Mouse (Mus musculus) right cerebral cortex, postnatal 25 days (tissue): ENCODE data around the gene Isca1.
A peak's percentile ranks its signal among the peaks of the same experiment; 100 is the strongest.
"Not testable (repeated sequence)": the region's sequence is repeated elsewhere in the genome, so short reads cannot be mapped to it uniquely, and the experiment has no call there.

Experiments used
- DNase-seq: peaks from one replicate; pipeline ENCODE4 v3.0.0; 2022

Gene Isca1

GRCm38 (mm10) chr13:59746164-59746563, 23.4 kb downstream of the Isca1 start:
- DNase-seq: no peak

GRCm38 (mm10) chr13:59745462-59745861, 24.1 kb downstream of the Isca1 start:
- no peak for DNase-seq

DNA sequence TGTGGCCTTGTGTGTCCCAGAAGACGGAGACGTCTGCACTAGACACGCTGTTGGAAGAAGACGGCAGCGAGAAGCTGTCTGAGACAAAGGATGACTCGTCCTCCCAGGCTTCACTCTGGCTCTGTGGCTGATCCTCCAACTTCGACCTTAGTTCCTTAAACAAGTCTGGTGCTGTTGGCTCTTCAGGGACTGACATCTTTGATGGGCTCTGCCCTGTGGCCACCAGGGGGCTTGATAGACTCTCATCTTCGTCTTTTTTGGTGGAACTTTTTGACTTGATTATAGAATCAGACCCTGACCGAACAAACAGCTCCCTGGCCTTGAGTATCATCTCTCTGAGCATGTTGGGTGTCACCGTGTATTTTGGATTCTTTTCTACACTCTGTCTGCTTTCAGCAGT, 27.9 kb downstream of the Isca1 start:
- no peak for DNase-seq

- DNase-seq: no peak
Measured at GRCm38 (mm10) chr13:59741096-59741495, 28.5 kb downstream of the Isca1 start.

- no peak for DNase-seq
Measured at GRCm38 (mm10) chr13:59739397-59739796, 30.2 kb downstream of the Isca1 start.

GRCm38 (mm10) chr13:59738455-59738854, 31.2 kb downstream of the Isca1 start:
- no peak for DNase-seq

DNA sequence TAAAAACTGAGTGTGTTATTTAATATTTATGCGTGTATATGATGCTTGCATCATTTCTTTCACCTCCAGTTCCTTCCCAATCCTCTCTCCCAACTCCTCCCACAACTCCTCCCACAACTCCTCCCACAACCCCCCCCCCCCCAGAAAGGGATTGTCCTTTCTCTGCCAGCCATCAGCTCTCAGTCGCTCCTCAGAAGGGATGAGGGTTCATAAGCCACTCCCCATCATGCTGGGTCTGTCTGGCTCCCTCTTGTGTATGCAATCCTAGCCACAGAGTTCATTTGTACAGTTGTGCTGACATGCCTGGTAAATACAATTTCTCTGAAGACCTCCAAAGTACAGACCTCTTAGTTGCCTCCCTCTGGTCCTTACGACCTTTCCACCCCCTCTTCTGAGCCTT, 34.4 kb downstream of the Isca1 start:
- no peak for DNase-seq

GRCm38 (mm10) chr13:59734347-59734746, 35.3 kb downstream of the Isca1 start:
- DNase-seq: not testable (repeated sequence)

DNA sequence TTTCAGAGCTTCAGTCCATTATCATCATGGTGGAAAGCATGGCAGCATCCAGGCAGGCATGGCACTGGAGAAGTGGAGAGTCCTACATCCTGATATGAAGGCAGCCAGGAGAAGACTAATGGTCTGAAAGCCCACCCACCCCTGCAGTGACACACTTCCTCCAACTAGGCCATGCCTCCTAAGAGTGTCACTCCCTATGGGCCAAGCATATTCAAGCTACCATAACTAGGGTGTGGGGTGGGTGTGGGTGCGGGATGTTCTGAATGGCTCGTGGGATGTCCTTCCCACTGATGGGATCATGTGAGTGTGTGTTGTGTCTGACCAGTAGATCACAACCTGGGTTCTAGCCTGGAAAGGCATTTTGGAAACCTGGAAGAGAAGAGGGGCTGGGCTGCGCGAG, 35.7 kb downstream of the Isca1 start:
- no peak for DNase-seq

- DNase-seq: no peak
Measured at GRCm38 (mm10) chr13:59731652-59732051, 38.0 kb downstream of the Isca1 start, which contains the start of gene Spata31d1d. TSS of gene Spata31d1d (minus strand) at chr13:59731752.

DNA sequence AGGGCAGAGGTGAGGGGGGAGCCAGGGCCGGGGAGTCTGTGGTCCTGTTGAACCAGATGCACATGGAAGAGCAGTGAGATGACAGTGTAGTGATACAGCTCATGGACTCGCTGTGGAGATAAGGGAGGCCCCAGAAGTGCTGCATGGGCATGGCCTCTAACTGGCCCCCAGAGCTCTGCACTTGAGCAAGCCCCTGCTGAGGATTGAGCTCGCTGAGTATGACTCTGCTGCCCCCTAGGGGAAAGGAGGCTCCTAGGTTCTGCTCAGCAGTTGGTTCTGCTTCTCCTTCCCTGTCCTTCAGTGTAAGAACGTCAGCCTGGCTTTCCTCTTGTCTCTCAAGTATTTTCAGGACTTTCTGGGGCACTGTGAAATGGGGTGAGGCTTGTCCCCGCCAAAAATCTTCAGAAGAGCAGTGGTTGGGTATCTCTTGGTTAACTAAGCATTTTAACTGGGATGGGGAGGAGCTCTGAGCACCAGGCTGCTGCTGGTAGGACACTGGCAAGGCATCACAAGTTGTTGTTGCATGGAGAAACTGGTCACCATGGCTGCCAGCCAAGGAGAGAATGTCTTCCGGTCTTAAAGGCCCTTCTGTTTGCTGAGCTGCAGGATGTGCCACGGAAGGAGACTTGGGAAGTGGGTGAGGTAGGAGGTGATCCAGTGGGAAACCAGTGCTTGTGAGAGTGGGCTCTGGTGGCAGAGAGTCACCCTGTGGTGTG, 41.1 kb downstream of the Isca1 start:
- DNase-seq: peak; percentile 83

DNA sequence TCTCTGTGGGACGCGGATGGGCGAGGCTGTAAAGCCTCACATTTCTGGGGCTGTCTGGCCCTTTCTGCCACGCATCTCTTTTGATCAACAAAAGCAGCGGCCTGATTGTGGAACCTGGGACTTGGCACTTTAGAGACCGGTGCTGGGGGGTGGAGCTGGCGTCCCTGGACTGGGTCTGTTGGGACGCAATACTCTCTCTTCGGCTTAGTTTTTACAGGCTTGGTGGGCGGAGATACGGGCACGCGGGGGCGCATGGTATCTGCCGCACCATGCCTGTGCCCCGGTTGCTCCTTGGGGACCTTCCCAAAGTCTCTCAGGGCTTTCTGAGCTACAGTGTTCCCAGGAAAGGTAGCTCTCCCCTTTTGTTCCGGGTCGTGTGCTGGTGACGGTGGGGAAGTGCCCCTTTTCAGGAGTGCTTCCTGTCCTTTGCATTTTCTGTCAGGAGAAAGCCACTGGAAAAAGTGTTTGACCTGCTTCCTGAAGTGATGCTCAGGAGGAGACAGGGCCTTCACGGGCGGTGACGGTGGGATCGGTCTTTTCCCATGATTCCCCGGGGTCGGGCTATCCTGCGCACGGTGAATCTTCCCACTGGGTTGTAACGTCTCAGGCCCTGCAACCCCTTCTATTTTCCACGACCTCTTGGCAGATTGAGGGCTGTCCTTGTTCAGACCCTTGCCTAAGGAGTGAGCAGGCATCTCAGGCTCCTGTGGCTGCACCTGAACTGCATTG, 43.3 kb downstream of the Isca1 start:
- no peak for DNase-seq

- not testable (repeated sequence) for DNase-seq
Measured at GRCm38 (mm10) chr13:59722089-59722488, 47.5 kb downstream of the Isca1 start.

DNA sequence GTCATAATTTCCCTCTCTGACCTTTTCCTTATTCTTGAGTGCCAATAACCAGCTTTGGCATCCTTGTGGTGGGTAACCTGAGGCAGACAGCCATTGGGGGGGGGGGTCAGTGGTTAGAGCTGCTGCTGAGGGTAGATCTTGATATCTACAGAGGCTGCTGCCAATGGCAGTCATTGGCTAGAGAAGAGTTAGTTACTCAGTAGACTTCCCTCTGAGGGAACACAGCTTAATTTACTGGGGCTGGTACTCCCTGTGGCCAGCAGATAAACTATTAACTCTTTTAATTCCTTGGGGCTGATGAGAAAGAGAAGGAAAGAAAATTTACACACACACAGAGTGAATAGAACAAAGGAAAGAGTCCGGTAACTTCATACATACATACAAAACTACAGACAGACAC, 50.1 kb downstream of the Isca1 start:
- DNase-seq: no peak

- not testable (repeated sequence) for DNase-seq
Measured at GRCm38 (mm10) chr13:59718857-59719440, 50.7 kb downstream of the Isca1 start.

GRCm38 (mm10) chr13:59713710-59714109, 55.9 kb downstream of the Isca1 start:
- DNase-seq: no peak

GRCm38 (mm10) chr13:59711984-59712383, 57.6 kb downstream of the Isca1 start, which contains the start of gene Spata31d1b:
TSS of gene Spata31d1b (plus strand) at chr13:59712284.
- DNase-seq: not testable (repeated sequence)

DNA sequence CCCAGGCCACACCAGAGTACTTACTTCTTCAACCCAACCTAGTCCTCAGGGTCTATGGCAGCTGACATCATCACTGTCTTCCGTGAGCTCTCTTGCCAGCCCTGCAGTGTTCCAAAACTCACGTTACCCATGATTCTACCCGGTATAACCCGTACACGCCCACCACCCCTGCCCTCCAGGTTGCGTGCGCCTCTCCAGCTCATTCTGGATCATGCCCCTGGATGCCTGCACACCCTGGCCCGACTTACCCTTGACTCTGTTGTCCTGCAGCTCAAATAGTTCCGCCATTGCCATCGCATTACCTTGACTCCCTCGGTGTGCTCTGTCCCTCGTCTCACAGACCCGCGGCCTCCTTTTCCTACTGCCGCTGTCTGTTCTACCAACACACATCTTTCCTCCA, 59.4 kb downstream of the Isca1 start, which contains the start of gene Spata31d1a:
Spata31d1a (minus strand) TSS at position 101 of the 400 bp plus-strand sequence.
- DNase-seq: no peak
